Mouse (Mus musculus) CH12.LX (cell line): ENCODE data around the gene Trit1. TPM values are rescaled to one million over a fixed set of nuclear protein-coding genes. Genes with fewer than 3 reads are reported as not detected.
A peak's percentile ranks its signal among the peaks of the same experiment; 100 is the strongest.

Experiments
- DNase-seq: peaks from one replicate; pipeline ENCODE4 v3.0.0-alpha.2; 2013; ENCODE audit errors: extremely low read depth
- H3K27ac ChIP-seq: 2 replicates; pipeline ENCODE4 v1.5.1; 2012; ENCODE audit warnings: low read depth, mild to moderate bottlenecking, control low read depth, moderate library complexity; ENCODE audit not compliant: insufficient read depth
- H3K27me3 ChIP-seq: replicated peaks from 2 replicates; pipeline ENCODE3; 2012; ENCODE audit warnings: inconsistent platforms
- H3K36me3 ChIP-seq, 2 experiments: replicated peaks in 1 of 2; 2 replicates each; pipeline versions ENCODE3 to v1.6.1; 2012; ENCODE audit warnings: inconsistent platforms in 1 of 2, low read length in 1 of 2, mild to moderate bottlenecking in 1 of 2, mixed read lengths in 1 of 2, moderate library complexity in 1 of 2; ENCODE audit not compliant: control insufficient read depth in 1 of 2, insufficient read depth in 1 of 2
- H3K4me1 ChIP-seq, 2 experiments: 2 replicates each; pipeline ENCODE4 v1.6.1; 2012; ENCODE audit warnings: inconsistent platforms in 1 of 2, moderate library complexity in 1 of 2; ENCODE audit not compliant: insufficient read depth in 2 of 2, control insufficient read depth in 1 of 2
- H3K4me2 ChIP-seq: 2 replicates; pipeline ENCODE4 v1.6.1; 2012; ENCODE audit warnings: low read depth, mild to moderate bottlenecking, control low read depth; ENCODE audit not compliant: poor library complexity, insufficient read depth, severe bottlenecking
- H3K4me3 ChIP-seq, 3 experiments: fragments of 150-350 bp in 1 of 3; sonication (generic) in 1 of 3; replicated peaks in 1 of 3; 2 replicates each; pipeline versions ENCODE3 to v1.5.1; 2011 to 2012; ENCODE audit warnings: low read depth in 2 of 3, low read length in 2 of 3, mild to moderate bottlenecking in 2 of 3, moderate library complexity in 2 of 3, control low read depth in 1 of 3, improper control_type of control experiment in 1 of 3, inconsistent platforms in 1 of 3, mixed read lengths in 1 of 3; ENCODE audit not compliant: poor library complexity in 1 of 3
- H3K79me2 ChIP-seq: replicated peaks from 2 replicates; pipeline ENCODE4 v1.6.1; 2012; ENCODE audit warnings: mild to moderate bottlenecking, moderate library complexity; ENCODE audit not compliant: control insufficient read depth, poor library complexity, insufficient read depth, severe bottlenecking; ENCODE audit errors: extremely low read depth
- H3K9ac ChIP-seq: 2 replicates; pipeline ENCODE4 v1.6.1; 2012; ENCODE audit warnings: low read depth, mild to moderate bottlenecking, control low read depth, moderate library complexity; ENCODE audit not compliant: insufficient read depth
- H3K9me3 ChIP-seq: replicated peaks from 2 replicates; pipeline ENCODE3; 2012; ENCODE audit warnings: low read length, inconsistent platforms, mixed read lengths
- CTCF ChIP-seq, 2 experiments: IDR thresholded peaks in 1 of 2; conservative IDR thresholded peaks in 1 of 2; 2 replicates each; pipeline ENCODE4 v1.5.1; 2011 to 2012; ENCODE audit warnings: low read depth in 2 of 2, low read length in 2 of 2, improper control_type of control experiment in 1 of 2, inconsistent platforms in 1 of 2, mild to moderate bottlenecking in 1 of 2, moderate library complexity in 1 of 2
- E2F4 ChIP-seq: IDR thresholded peaks from 2 replicates; pipeline ENCODE4 v1.6.1; 2011; ENCODE audit warnings: low read depth, low read length, improper control_type of control experiment; ENCODE audit not compliant: insufficient replicate concordance
- ELF1 ChIP-seq: IDR thresholded peaks from 2 replicates; pipeline ENCODE4 v1.6.1; 2014; ENCODE audit warnings: low read depth, mild to moderate bottlenecking, inconsistent platforms, low read length, improper control_type of control experiment
- EP300 ChIP-seq: IDR thresholded peaks from 2 replicates; pipeline ENCODE4 v1.6.1; 2011; ENCODE audit warnings: low read length, improper control_type of control experiment
- ETS1 ChIP-seq: conservative IDR thresholded peaks from 2 replicates; pipeline ENCODE4 v1.6.1; 2012; ENCODE audit warnings: low read depth, mild to moderate bottlenecking, inconsistent platforms, low read length, improper control_type of control experiment, moderate library complexity
- HCFC1 ChIP-seq: IDR thresholded peaks from 2 replicates; pipeline ENCODE4 v1.6.1; 2012; ENCODE audit warnings: low read depth, mild to moderate bottlenecking, inconsistent platforms, low read length, improper control_type of control experiment
- IRF4 ChIP-seq: IDR thresholded peaks from 2 replicates; pipeline ENCODE4 v1.6.1; 2014; ENCODE audit warnings: low read depth, mild to moderate bottlenecking, inconsistent platforms, low read length, improper control_type of control experiment
- MAZ ChIP-seq: IDR thresholded peaks from 2 replicates; pipeline ENCODE4 v1.6.1; 2012; ENCODE audit warnings: low read depth, mild to moderate bottlenecking, inconsistent platforms, low read length, improper control_type of control experiment, moderate library complexity
- MEF2A ChIP-seq: IDR thresholded peaks from 2 replicates; pipeline ENCODE4 v1.6.1; 2014; ENCODE audit warnings: low read depth, mild to moderate bottlenecking, inconsistent platforms, low read length, improper control_type of control experiment, borderline replicate concordance
- NRF1 ChIP-seq: IDR thresholded peaks from 2 replicates; pipeline ENCODE4 v1.6.1; 2014; ENCODE audit warnings: low read depth, mild to moderate bottlenecking, inconsistent platforms, low read length, improper control_type of control experiment, moderate library complexity
- POLR2A ChIP-seq: IDR thresholded peaks from 2 replicates; pipeline ENCODE4 v1.6.1; 2011; ENCODE audit warnings: low read depth, mild to moderate bottlenecking, improper control_type of control experiment, low read length
- RAD21 ChIP-seq: IDR thresholded peaks from 2 replicates; pipeline ENCODE4 v1.6.1; 2011; ENCODE audit warnings: low read depth, mild to moderate bottlenecking, low read length, improper control_type of control experiment, moderate library complexity
- RCOR1 ChIP-seq: conservative IDR thresholded peaks from 2 replicates; pipeline ENCODE4 v1.6.1; 2012; ENCODE audit warnings: low read depth, mild to moderate bottlenecking, inconsistent platforms, low read length, improper control_type of control experiment
- ZC3H11A ChIP-seq: IDR thresholded peaks from 2 replicates; pipeline ENCODE4 v1.6.1; 2012; ENCODE audit warnings: low read depth, mild to moderate bottlenecking, inconsistent platforms, low read length, improper control_type of control experiment
- ZKSCAN1 ChIP-seq: IDR thresholded peaks from 2 replicates; pipeline ENCODE4 v1.6.1; 2012; ENCODE audit warnings: low read depth, inconsistent platforms, low read length, improper control_type of control experiment, borderline replicate concordance
- dilution Hi-C: fragments of 300-500 bp; cut with MboI; formaldehyde crosslinking; loops from 2 replicates; pipeline ENCODE4 v1.14.3; 2020; ENCODE audit warnings: low sequenced_read_pairs; ENCODE audit not compliant: extremely low pct_unique_long_range_greater_than_20kb, extremely low pct_ligation_motif_present
- in situ Hi-C: fragments of 300-500 bp; cut with MboI; formaldehyde crosslinking; loops from 3 replicates; pipeline ENCODE4 v1.14.3; 2019; ENCODE audit warnings: low sequenced_read_pairs, low pct_ligation_motif_present, low pct_unique_long_range_greater_than_20kb, mixed read lengths
- polyA plus RNA-seq: library from polyadenylated mRNA; unstranded; fragments of >175 nt; gene quantifications from 2 replicates; pipeline ENCODE4 v1.2.1, GENCODE M21; 2012; ENCODE audit warnings: low read depth; ENCODE audit not compliant: insufficient read length
- total RNA-seq, 2 experiments: library from RNA; depleted of rRNA; stranded (reverse); fragments of 300-350 nt in 1 of 2; fragments of >200 nt in 1 of 2; gene quantifications; 2 replicates each; pipeline ENCODE4 v1.2.3; 2012 to 2014

Gene Trit1
- total and polyA plus RNA-seq, 3 experiments = 18.9 to 21.3 (median 19.8) TPM

DNA sequence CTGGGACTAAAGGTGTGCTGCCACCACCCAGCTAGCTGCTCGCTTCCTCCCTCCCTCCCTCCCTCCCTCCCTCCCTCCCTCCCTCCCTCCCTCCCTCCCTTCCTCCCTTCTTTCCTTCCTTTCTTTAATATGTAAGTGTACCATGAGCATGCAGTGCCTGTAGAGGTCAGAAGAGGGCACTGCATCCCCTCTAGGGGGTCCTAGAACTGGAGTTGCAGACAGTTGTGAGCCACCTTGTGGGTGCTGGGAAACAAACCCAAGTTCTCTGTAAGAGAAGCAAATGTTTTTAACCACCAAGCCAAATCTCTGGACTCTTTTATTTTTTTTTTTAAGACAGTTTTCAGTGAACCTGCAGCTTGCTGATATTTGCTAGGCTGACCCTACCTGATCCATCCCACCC is 6.5 kb downstream of the Trit1 start:
- Histone ChIP-seq H3K4me1 (peaks cover 16 to 51% of the 10 kb centered on the region in 2 experiments), H3K27me3 (no peaks in the 10 kb centered on the region), H3K79me2 (peaks cover 87% of the 10 kb centered on the region), H3K36me3 (peaks cover 10 to 51% of the 10 kb centered on the region in 2 experiments), H3K9me3 (peaks cover 12% of the 10 kb centered on the region), H3K27ac (no peak overlapping the region), H3K4me3 (no peak overlapping the region), H3K9ac (no peak overlapping the region), H3K4me2 (no peak overlapping the region)
- in situ Hi-C loops = no loop called here
- no peak for DNase-seq
- TF ChIP-seq E2F4 (no peak), CTCF (conservative IDR thresholded peaks at IDR 0.05 in 1 of 2, IDR thresholded peaks at IDR 0.05 in 1 of 2; ENCODE audit: low read depth in 2 of 2, low read length in 2 of 2) (peak in 1 of 2 experiments; percentile 5; a peak in 1 of 4 replicates), ELF1 (no peak)
- dilution Hi-C loops = no loop called here

DNA sequence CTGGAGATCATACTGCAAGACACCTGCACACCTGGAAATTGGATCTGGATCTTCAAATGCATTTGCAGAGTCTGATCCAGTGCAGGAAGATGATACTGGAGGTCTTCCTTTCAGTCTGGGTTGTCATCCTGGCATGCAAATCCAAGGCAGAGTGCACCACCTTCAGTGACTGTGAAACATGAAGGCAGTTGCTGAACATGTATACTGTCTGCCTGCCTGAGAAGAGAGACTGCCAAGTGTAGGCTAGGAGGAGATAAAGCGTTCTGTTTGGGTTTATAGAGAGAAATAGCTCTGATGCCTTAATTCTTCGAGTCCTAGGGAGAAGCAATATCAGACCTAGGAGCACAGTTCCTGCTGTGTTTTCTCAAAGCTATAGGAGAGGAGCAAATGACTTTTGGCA is 9.0 kb downstream of the Trit1 start:
- H3K27ac ChIP-seq = peak overlapping the region; percentile 86
- H3K36me3 ChIP-seq = peaks cover 20 to 66% of the 10 kb centered on the region in 2 experiments
- H3K4me2 ChIP-seq = peak overlapping the region; percentile 77
- H3K9me3 ChIP-seq = peaks cover 12% of the 10 kb centered on the region
- H3K4me3 ChIP-seq = no peak overlapping the region
- dilution Hi-C loops = no loop called here
- DNase-seq = peak; percentile 34
- peak overlapping the region; percentile 47 for H3K9ac ChIP-seq
- TF ChIP-seq IRF4 = no peak
- no peak for TF ChIP-seq HCFC1
- no peak for TF ChIP-seq POLR2A
- TF ChIP-seq RCOR1 = 0 out of 2 replicates have a peak, but pooled peaks have one; percentile 45
- TF ChIP-seq NRF1 = no peak
- in situ Hi-C loops = no loop called here
- H3K79me2 ChIP-seq = peaks cover 79% of the 10 kb centered on the region
- no peaks in the 10 kb centered on the region for H3K27me3 ChIP-seq
- peaks cover 16 to 39% of the 10 kb centered on the region in 2 experiments for H3K4me1 ChIP-seq

DNA sequence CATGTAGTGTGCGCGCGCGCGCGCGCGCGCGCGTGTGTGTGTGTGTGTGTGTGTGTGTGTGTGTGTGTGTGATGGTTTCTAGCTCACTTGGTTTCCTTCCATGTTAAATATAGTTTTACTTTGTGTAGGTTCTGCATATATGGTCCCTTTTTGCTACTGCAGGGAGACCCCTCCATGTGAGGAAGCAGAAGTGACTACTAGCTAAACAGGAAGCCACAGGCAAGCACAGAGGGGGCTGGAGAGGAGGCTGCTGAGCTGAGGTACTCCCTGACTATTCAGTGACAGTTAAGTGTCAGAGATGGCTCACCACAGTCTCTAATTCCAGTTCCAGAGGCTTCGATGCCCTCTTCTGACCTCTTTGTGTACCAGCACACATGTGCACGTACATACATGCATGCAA is 9.8 kb downstream of the Trit1 start:
- peak; percentile 82 for DNase-seq
- H3K36me3 ChIP-seq = peaks cover 17 to 66% of the 10 kb centered on the region in 2 experiments
- H3K4me1 ChIP-seq = peaks cover 16 to 36% of the 10 kb centered on the region in 2 experiments
- H3K9ac ChIP-seq = peak overlapping the region; percentile 47
- TF ChIP-seq RCOR1 = no peak
- TF ChIP-seq ETS1 = peak; percentile 52; the same call in 1 of the 2 replicates
- TF ChIP-seq ELF1 = peak; percentile 70
- TF ChIP-seq MEF2A = peak; percentile 87
- peak; percentile 27 for TF ChIP-seq RAD21
- peak; percentile 60; the same call in 1 of the 2 replicates for TF ChIP-seq IRF4
- TF ChIP-seq ZC3H11A = no peak
- TF ChIP-seq CTCF (conservative IDR thresholded peaks at IDR 0.05 in 1 of 2, IDR thresholded peaks at IDR 0.05 in 1 of 2; ENCODE audit: low read depth in 2 of 2, low read length in 2 of 2) = peak in 1 of 2 experiments; percentile 42; a peak in 2 of 4 replicates
- TF ChIP-seq MAZ = peak; percentile 75
- peak; percentile 67; the same call in 1 of the 2 replicates for TF ChIP-seq NRF1
- TF ChIP-seq ZKSCAN1 = no peak
- TF ChIP-seq EP300 = peak; percentile 31; the same call in 1 of the 2 replicates
- no peaks in the 10 kb centered on the region for H3K27me3 ChIP-seq
- dilution Hi-C loops = no loop called here
- peak overlapping the region; percentile 54 for H3K27ac ChIP-seq
- H3K9me3 ChIP-seq = peaks cover 12% of the 10 kb centered on the region
- H3K79me2 ChIP-seq = peaks cover 77% of the 10 kb centered on the region
- no peak overlapping the region for H3K4me3 ChIP-seq
- in situ Hi-C loops = no loop called here
- peak overlapping the region; percentile 77 for H3K4me2 ChIP-seq
